Mouse (Mus musculus) MEL-GATA-1-ER (cell line): ENCODE data around the gene Adcy9.

Experiments
- DNase-seq: peaks from one replicate; pipeline ENCODE4 v3.0.0-alpha.2; 2012; ENCODE audit warnings: low read depth; ENCODE audit errors: extremely low read depth

Gene Adcy9

DNA sequence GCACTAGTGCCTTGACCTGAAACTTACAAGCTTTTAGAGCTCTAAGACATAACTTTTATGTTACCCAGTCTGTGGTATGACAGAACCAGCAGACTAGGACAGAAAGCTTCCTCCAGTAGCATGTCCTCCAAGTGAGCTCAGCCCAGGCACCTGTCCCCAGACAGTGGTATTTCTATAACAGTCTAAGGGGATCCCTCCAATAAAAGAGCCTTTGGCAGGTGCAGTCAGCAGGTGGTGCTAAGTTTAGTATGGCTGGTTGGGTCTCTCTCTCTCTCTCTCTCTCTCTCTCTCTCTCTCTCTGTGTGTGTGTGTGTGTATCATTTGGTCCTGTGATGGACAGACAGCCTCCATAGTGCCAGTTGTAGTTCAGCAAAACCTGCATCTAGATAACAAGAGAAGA lies 95.3 kb downstream of the Adcy9 start:
- DNase-seq = no peak

- no peak for DNase-seq
Observed at GRCm38 (mm10) chr16:4320856-4321255, 99.4 kb downstream of the Adcy9 start.

GRCm38 (mm10) chr16:4318001-4318526 lies 102.2 kb downstream of the Adcy9 start:
- no peak for DNase-seq

GRCm38 (mm10) chr16:4316094-4316474 lies 104.2 kb downstream of the Adcy9 start:
- DNase-seq = peak; percentile 56

DNA sequence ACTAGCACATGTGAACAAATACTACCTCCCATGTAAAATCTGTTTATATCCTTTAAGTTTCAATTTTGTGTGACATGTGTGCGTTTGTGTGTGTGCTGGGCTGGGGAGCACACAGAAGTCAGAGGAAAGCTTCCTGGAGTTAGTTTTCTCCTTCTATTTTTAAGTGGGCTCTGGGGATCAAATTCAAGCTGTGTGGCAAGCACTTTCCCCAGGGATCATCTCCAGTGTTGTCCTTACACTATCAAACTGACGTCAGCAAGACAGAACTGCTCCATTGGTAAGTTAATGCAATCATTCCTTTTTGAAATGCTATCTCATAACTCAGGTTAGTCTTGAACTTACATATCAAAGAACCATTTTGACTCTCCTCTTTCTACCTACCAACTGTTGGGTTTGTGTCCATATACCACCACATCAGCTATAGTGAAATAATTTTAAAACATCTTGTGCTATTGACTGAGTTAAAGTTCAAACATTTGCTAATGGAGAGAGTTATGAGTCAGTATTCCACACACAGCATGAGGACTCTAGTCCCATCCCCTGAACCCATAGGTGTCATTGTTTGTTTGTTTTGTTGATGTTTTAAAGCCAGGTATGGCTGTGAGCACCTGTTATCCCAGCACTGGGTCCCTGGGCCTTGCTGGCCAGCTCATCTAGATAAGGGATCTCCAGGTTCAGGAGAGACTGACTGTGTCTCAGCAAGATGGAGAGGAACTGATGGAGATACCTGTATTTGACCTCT lies 104.8 kb downstream of the Adcy9 start:
- DNase-seq = no peak

DNA sequence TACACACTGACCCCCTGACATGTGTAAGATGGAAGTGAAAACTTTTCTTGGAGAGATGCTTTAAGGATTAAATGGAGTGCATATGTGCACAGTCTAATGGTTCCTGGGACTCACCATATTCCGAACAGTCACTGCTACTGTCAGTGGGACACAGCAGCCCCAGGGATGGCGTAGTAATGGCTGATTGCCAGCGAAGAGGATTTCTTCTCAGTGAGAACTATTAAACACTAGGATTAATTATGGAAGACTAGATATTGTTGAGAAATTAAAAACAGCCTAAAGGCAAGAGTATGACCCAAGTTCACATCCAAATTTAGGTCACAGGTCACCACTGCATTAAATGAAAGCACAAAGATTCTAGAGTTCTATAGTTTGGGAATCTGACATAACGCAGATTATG lies 105.4 kb downstream of the Adcy9 start:
- DNase-seq = no peak

GRCm38 (mm10) chr16:4312018-4312417 lies 108.3 kb downstream of the Adcy9 start:
- DNase-seq = no peak

GRCm38 (mm10) chr16:4311608-4312007 lies 108.7 kb downstream of the Adcy9 start:
- no peak for DNase-seq

GRCm38 (mm10) chr16:4307795-4308194 lies 112.5 kb downstream of the Adcy9 start:
- DNase-seq = no peak

DNA sequence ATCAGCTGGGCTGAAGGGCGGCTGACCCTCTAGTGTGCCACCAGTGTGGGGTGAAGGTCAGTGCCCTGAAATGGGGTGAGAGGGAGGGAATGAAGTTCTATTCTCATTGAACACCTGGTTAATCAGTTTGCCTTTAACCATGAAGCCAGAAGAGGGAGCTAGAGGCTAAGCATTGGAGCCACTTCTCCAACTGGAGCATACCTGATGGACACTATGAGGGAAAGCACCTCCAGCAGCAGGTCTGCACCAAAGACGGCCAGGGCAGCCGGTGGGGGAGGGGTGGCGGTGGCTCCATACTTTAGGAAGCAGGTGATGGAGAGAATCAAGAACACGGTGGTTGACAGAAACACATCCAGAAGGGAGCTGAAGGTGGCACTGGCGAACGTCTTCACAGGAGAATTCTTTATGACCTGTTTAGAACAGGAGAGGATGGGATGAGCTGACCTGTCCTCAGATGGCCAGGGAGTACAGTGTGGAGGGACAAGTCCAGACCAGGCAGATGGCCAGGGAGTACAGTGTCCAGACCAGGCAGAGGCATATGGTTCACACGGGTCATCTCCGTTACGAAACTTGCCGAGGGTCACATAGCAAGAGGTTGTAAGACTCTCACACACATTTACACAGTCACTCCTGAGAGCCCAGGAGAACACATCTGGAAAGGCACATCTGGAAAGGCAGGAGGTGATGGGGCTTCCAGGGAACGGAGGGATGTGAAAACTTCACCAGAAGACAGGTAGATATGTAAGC lies 115.9 kb downstream of the Adcy9 start:
- no peak for DNase-seq

GRCm38 (mm10) chr16:4303554-4303953 lies 116.7 kb downstream of the Adcy9 start:
- no peak for DNase-seq

- no peak for DNase-seq
Observed at GRCm38 (mm10) chr16:4300280-4300679, 120.0 kb downstream of the Adcy9 start.

- no peak for DNase-seq
Observed at GRCm38 (mm10) chr16:4293259-4293658, 127.0 kb downstream of the Adcy9 start.

DNA sequence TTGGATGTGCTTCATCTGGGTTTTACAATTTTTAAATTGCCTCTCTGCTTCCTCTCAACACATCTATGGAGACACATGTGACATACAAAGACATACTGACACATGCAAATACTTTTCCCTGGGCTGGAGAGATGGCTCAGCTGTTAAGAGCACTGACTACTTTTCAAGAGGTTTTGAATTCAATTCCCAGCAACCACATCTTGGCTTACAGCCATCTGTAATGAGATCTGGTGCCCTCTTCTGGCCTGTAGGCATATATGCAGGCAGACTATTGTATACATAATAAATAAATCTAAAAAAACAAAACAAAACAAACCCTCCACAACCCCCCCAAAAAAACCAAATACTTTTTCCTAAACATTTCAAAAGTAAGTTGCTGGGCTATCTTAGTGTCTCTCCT lies 130.8 kb downstream of the Adcy9 start:
- DNase-seq = no peak

- DNase-seq = no peak
Observed at GRCm38 (mm10) chr16:4286593-4286992, 133.7 kb downstream of the Adcy9 start.

DNA sequence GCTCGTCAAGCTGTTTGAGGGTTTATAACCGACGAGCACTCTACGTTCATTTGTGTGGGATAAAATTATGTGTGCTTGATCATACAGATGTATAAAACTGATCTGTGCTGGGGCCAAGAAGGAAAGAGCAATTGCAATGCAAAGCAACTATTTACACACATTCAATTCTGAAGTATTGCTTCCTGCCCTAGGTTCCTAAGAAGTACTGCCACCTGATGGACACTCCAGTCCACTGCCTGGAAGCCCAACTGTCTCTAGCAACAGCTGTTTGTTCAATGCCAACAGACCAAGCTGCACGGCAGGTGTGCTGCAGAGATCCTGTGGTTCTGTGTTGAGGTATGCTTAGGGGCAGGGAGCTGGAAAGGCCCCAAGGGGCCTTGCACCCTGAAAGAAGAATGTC lies 135.0 kb downstream of the Adcy9 start:
- no peak for DNase-seq

DNA sequence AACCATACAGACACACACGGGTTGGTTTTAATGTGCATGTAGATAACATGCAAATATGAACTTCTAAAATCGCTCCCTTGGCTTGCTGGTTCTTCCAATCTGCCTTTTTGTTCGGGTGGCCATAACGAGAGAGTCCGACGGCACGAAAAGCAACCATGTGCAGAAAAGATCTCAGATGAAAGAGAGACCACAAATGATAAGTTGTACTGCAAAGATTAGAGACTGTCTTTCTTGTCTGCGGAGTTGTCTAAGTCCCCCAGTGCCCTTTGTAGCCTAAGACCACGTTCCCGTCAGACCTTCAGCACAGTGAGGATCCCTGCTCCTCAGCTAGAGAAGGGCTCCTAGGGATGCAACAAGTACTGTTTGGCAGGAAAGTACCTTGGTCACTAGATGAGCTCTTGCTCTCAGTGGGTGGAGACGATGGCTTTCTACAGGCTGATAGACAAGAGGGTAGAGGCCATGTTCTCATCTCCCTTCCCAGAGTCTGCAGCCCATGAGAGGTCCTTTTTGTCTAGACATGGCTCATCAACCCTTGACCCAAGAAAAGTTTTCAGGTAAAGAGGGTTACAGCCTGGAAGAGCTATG lies 136.9 kb downstream of the Adcy9 start:
- DNase-seq = no peak

GRCm38 (mm10) chr16:4281470-4281869 lies 138.8 kb downstream of the Adcy9 start:
- DNase-seq = peak; percentile 32

GRCm38 (mm10) chr16:4280949-4281348 lies 139.3 kb downstream of the Adcy9 start:
- no peak for DNase-seq

- DNase-seq = no peak
Observed at GRCm38 (mm10) chr16:4279601-4280000, 140.7 kb downstream of the Adcy9 start.

GRCm38 (mm10) chr16:4276621-4277020 lies 143.7 kb downstream of the Adcy9 start:
- DNase-seq = no peak

DNA sequence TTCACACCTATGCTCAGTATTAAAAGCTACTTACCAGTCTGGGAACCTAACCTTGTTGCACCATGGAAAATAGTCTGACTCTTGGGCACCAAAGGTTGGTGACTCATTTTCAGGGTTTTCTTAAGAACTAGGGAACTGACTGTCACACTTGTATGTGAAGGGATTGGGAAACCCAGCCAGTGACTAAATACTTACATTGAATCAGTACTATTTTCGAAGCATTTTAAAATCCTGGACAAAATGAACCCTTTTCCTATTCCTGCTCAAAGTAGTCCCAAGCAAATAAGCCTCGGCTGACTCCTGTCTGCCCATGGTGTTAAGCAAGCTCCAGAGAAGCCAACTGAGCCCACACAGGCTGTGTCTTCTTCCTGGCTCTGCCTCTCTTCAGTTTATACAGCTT lies 144.1 kb downstream of the Adcy9 start:
- no peak for DNase-seq
